Mouse (Mus musculus): ENCODE measurements around the gene Adgre4. TPM values are rescaled to one million over a fixed set of nuclear protein-coding genes. Genes with fewer than 3 reads are reported as not detected.

Adgre4 gene
- total RNA-seq, 4 experiments from 2014 or later: 0.31 to 1.3 (median 0.41) TPM

Other genes starting within 250 kb of the Adgre4 start
- gene Vmn2r118, start 124.8 kb upstream of the Adgre4 start, total RNA-seq (2022): not detected
- gene Pot1b, start 37.4 kb upstream of the Adgre4 start, total RNA-seq (2022): 1 to 10 TPM; 2.0 to 3.0 (median 2.3) TPM
- gene Zfp119a, start 128.9 kb downstream of the Adgre4 start, total RNA-seq (2022): 1 to 10 TPM; 2.9 to 4.0 (median 3.7) TPM
- 1 to 10 TPM; 2.6 to 4.1 (median 3.5) TPM for gene Zfp959, start 142.1 kb downstream of the Adgre4 start, total RNA-seq (2022)
- 1 to 10 TPM; 2.4 to 3.9 (median 3.1) TPM for gene Zfp119b, start 199.5 kb downstream of the Adgre4 start, total RNA-seq (2022)
- under 1 TPM; 0.23 to 0.97 (median 0.41) TPM for gene Ebi3, start 202.7 kb downstream of the Adgre4 start, total RNA-seq (2022)
- gene Yju2, start 209.1 kb downstream of the Adgre4 start, total RNA-seq (2022): 10 to 100 TPM in 1 of 4 experiments, 1 to 10 TPM in 3; 8.2 to 10.3 (median 9.0) TPM
- gene Shd, start 220.5 kb downstream of the Adgre4 start, total RNA-seq (2022): 1 to 10 TPM in 3 of 4 experiments, under 1 TPM in 1; 0.66 to 2.0 (median 1.5) TPM
- 1 to 10 TPM in 1 of 4 experiments, under 1 TPM in 1, not detected in 2; 0.52 to 1.6 TPM for gene Fsd1, start 236.5 kb downstream of the Adgre4 start, total RNA-seq (2022)